Mouse (Mus musculus): Measurements from ENCODE around the gene Rftn2. TPM values are rescaled to one million over a fixed set of nuclear protein-coding genes. Genes with fewer than 3 reads are reported as not detected.

Rftn2 gene
- total RNA-seq, 4 experiments from 2014 or later, result 9.1 to 13.3 (median 11.2) TPM

- DNase-seq (ENCODE audit: low spot score), result no peak
Observed at GRCm38 (mm10) chr1:55171361-55172325, 54.9 kb downstream of the Rftn2 start.

- DNase-seq (ENCODE audit: low spot score), result no peak
Observed at GRCm38 (mm10) chr1:55168591-55168990, 58.0 kb downstream of the Rftn2 start.

GRCm38 (mm10) chr1:55167560-55167959 is 59.0 kb downstream of the Rftn2 start:
- no peak for DNase-seq (ENCODE audit: low spot score)

GRCm38 (mm10) chr1:55164005-55164404 is 62.6 kb downstream of the Rftn2 start:
- no peak for DNase-seq (ENCODE audit: low spot score)

DNA sequence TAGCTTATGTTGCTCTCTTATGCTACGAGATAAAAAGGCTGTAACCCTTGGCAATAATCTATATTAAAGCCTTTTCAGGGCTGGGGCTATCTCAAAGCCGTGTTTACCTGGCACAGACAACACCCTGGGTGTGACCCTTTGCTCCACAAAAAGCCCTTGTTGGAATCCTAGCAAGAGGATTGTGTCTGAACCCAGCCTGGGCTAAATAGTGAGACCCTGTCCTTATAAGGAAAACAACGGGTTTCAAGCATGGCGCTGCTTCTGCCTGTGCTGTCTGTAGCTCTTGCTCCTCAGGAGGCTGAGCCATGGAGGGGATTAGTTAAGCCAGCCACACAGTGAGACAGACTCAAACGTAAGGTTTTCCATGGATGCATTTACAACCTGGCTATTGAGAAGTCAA is 63.8 kb downstream of the Rftn2 start:
- DNase-seq (ENCODE audit: low spot score), result no peak

- no peak for DNase-seq (ENCODE audit: low spot score)
Observed at GRCm38 (mm10) chr1:55161895-55162294, 64.7 kb downstream of the Rftn2 start.

DNA sequence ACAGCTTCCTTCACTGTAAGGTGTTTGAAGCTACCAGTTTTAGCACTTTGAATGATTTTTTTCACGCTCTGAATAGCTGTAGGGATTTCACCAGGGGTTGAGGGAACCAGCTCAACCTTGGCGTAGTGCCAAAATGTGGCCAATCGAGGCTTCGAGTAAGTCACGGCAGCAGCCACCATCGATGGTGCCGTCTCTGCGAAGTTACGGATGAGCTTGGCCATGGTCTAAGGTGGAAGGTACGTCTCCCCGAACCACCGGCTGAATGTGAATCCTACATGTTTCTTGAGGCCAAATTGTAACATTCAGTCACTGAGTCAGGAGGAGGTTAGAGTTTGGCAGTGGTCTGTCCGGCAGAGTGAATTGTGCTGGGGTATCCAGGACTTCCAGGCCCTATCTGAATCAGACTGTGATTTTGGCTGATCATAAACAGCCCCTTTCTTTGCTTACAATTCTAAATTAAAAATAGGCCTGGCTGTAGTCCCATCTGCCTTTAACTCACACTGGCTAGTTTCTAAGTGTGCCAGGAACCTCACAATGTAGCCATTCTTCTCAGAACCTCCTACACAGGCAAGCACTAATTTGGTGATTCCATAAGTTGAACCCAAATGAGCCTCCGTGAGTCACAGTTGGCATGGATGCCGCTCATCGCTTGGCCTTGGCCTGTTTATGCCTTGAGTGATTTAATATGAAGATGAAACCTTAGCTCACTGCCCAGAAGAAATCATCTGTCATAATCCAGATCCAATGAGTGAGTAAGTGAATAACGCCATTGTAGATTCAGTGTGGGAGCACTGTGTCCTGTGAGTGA is 65.5 kb downstream of the Rftn2 start:
- no peak for DNase-seq (ENCODE audit: low spot score)

DNA sequence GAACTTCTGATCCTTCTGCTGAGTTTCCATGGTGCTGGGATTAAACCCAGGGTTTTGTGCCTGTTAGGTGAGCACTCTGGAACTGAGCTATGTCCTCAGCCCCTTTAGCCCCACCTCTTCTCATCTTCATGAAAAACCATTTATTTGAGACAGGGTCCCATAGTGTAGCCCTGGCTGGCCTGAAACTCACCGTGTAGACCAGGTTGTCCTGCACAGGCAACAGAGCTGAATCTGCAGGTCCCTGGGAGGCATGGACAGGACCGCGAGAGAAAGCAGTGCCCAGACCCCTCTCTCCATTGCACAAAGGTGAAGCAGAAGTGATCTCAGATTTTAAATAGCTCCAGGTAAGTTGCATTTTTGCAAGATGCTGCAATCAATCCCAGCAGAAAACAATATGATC is 66.4 kb downstream of the Rftn2 start:
- DNase-seq (ENCODE audit: low spot score), result no peak

DNA sequence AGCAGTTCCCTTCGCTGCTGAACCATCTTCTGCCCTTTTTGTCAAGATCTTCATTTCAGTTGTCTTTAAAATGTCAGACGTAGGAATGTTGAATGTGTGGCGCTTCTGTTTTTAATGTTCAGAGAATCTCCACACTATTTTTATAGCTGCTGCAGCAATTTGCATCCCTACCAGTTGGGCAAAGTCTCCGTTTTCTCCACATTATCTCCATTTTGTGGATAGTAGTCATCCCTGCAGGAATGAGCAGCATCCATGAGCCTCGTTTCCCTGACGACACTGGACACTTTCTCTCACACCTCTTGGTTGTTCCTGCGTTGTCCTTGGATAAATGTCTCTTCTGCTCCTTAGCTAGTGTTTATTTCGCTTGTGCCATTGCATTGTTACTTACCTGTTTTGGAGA is 67.8 kb downstream of the Rftn2 start:
- DNase-seq (ENCODE audit: low spot score), result no peak

DNA sequence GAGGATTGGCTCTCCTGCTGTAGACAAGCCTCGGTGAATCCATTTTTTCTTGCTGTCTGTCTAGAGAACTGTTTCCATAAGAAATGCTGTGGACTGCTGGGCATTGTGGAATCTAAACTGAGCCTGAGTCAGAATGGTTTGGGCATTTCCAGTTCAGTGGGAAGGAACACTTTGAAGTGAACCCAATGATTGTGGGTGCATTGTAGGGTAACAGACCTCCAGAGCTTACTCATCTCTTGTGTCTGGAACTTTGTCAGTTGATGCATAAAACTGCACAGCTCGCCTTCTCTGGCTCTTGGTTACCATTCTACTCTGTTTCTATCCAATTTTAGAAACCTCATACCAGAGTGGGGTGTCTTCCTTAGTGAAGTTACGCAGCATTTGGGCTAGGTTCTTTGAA is 68.4 kb downstream of the Rftn2 start:
- DNase-seq (ENCODE audit: low spot score), result no peak

GRCm38 (mm10) chr1:55157329-55157728 is 69.3 kb downstream of the Rftn2 start:
- DNase-seq (ENCODE audit: low spot score), result no peak

- no peak for DNase-seq (ENCODE audit: low spot score)
Observed at GRCm38 (mm10) chr1:55145556-55145955, 81.0 kb downstream of the Rftn2 start.

- no peak for DNase-seq (ENCODE audit: low spot score)
Observed at GRCm38 (mm10) chr1:55144338-55144737, 82.2 kb downstream of the Rftn2 start.

- DNase-seq (ENCODE audit: low spot score), result no peak
Observed at GRCm38 (mm10) chr1:55135846-55136245, 90.7 kb downstream of the Rftn2 start.

- DNase-seq (ENCODE audit: low spot score), result no peak
Observed at GRCm38 (mm10) chr1:55134301-55134700, 92.3 kb downstream of the Rftn2 start.

- DNase-seq (ENCODE audit: low spot score), result no peak
Observed at GRCm38 (mm10) chr1:55133173-55133572, 93.4 kb downstream of the Rftn2 start.

- no peak for DNase-seq (ENCODE audit: low spot score)
Observed at GRCm38 (mm10) chr1:55132308-55132707, 94.3 kb downstream of the Rftn2 start.

- no peak for DNase-seq (ENCODE audit: low spot score)
Observed at GRCm38 (mm10) chr1:55131424-55132014, 95.1 kb downstream of the Rftn2 start.

GRCm38 (mm10) chr1:55130943-55131401 is 95.6 kb downstream of the Rftn2 start, which contains the start of gene Mob4:
TSS of gene Mob4 (plus strand) at chr1:55131231.
- peak; percentile 89 for DNase-seq (ENCODE audit: low spot score)

GRCm38 (mm10) chr1:55130190-55130916 is 96.2 kb downstream of the Rftn2 start:
- no peak for DNase-seq (ENCODE audit: low spot score)

DNA sequence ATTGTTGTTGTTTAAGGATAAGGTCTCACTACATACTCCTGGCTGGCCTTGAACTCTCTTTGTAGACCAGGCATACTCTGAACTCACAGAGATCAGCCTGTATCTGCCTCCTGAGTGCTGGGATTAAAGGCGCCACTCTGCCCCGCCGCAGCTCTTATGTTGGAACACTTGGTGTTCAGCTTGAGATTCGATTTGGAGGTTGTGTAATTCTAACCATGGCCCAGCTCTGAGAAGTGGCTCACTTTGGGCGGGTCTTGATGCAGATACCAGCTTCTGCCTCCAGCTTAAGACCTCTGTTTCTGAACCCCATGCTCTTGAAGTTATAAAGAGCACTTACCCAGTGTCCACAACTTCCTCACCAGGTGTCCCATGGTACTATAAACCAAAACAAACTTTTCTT is 96.9 kb downstream of the Rftn2 start:
- no peak for DNase-seq (ENCODE audit: low spot score)

Measured in heart, adult 8-10 months (tissue).